Mouse (Mus musculus): Measurements from ENCODE around the gene Omt2a. TPM values are rescaled to one million over a fixed set of nuclear protein-coding genes. Genes with fewer than 3 reads are reported as not detected.
"Not testable (repeated sequence)": the region's sequence is repeated elsewhere in the genome, so short reads cannot be mapped to it uniquely, and the experiment has no call there.

The Omt2a gene
- polyA plus RNA-seq, 1 experiment from 2014 or later: not detected

- not testable (repeated sequence) for H3K9ac ChIP-seq (ENCODE audit: low read length); H3K4me3 ChIP-seq (ENCODE audit: low read depth, low read length); ATAC-seq (ENCODE audit: insufficient number of reproducible peaks, low FRiP score, low TSS enrichment, low read depth); H3K27ac ChIP-seq (replicated peaks; ENCODE audit: low read depth, low read length); H3K27me3 ChIP-seq (ENCODE audit: control insufficient read depth, insufficient read depth, low read length); H3K36me3 ChIP-seq (ENCODE audit: control insufficient read depth, insufficient read depth, low read length); H3K9me3 ChIP-seq (ENCODE audit: control insufficient read depth, low read length); H3K4me1 ChIP-seq (ENCODE audit: control insufficient read depth, insufficient read depth, low read length); DNase-seq (ENCODE audit: low spot score); H3K4me2 ChIP-seq (ENCODE audit: low read depth, severe bottlenecking)
- 91% methylated on average over 1 of the region's 1 CpGs for WGBS
Observed at GRCm38 (mm10) chr9:78327289-78327688, 12.7 kb upstream of the Omt2a start, which contains the start of gene Omt2b. Omt2b (plus strand) TSS chr9:78327589.

DNA sequence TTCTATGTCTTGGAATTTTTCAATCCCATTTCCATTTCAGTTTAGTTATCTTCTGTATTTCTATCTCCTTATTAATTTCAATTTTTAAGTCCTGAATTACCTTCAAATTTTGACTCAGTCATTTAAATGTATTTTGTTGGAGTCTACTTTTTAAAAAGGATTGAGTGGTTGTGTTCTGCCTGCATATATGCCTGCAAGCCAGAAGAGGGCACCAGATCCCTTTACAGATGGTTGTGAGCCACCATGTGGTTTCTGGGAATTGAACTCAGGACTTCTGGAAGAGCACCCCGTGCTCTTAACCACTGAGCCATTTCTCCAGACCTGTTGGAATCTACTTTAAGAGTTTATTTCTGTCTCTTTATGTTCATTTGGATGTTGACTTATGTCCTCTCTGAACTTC is 4.9 kb upstream of the Omt2a start:
- 22% methylated on average over 1 of the region's 1 CpGs for WGBS
- Histone ChIP-seq H3K4me2 (ENCODE audit: low read depth, severe bottlenecking) (no peak overlapping the region), H3K4me1 (ENCODE audit: control insufficient read depth, insufficient read depth, low read length) (no peaks in the 10 kb centered on the region), H3K36me3 (ENCODE audit: control insufficient read depth, insufficient read depth, low read length) (no peaks in the 10 kb centered on the region), H3K9ac (ENCODE audit: low read length) (no peak overlapping the region), H3K9me3 (ENCODE audit: control insufficient read depth, low read length) (no peaks in the 10 kb centered on the region), H3K27ac (replicated peaks; ENCODE audit: low read depth, low read length) (no peak overlapping the region), H3K4me3 (ENCODE audit: low read depth, low read length) (no peak overlapping the region), H3K27me3 (ENCODE audit: control insufficient read depth, insufficient read depth, low read length) (no peaks in the 10 kb centered on the region)
- DNase-seq (ENCODE audit: low spot score): peak; percentile 24
- no peak for ATAC-seq (ENCODE audit: insufficient number of reproducible peaks, low FRiP score, low TSS enrichment, low read depth)

DNA sequence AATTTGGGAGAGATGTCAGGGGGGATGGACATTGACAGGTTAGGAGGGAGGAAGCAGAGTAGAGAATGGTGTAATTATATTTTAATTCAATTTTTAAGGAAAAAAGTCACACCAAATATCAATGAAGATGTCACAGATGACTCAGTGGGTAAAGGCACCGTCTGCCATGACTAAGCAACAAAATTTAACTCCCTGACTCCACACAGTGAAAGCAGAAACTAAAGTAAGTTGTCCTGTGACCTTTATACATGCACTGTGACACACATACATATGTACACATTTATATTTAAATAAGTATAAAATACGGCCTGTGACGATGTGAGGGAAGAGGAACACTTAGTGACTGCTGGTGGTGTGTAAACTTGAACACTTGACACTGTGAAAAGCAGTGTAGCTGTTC is 6.5 kb downstream of the Omt2a start:
- H3K27ac ChIP-seq (replicated peaks; ENCODE audit: low read depth, low read length); H3K4me3 ChIP-seq (ENCODE audit: low read depth, low read length); DNase-seq (ENCODE audit: low spot score); H3K4me2 ChIP-seq (ENCODE audit: low read depth, severe bottlenecking); H3K36me3 ChIP-seq (ENCODE audit: control insufficient read depth, insufficient read depth, low read length); H3K4me1 ChIP-seq (ENCODE audit: control insufficient read depth, insufficient read depth, low read length); H3K9ac ChIP-seq (ENCODE audit: low read length); ATAC-seq (ENCODE audit: insufficient number of reproducible peaks, low FRiP score, low TSS enrichment, low read depth); H3K27me3 ChIP-seq (ENCODE audit: control insufficient read depth, insufficient read depth, low read length); H3K9me3 ChIP-seq (ENCODE audit: control insufficient read depth, low read length): not testable (repeated sequence)
- 88% methylated on average over 2 of the region's 3 CpGs for WGBS

DNA sequence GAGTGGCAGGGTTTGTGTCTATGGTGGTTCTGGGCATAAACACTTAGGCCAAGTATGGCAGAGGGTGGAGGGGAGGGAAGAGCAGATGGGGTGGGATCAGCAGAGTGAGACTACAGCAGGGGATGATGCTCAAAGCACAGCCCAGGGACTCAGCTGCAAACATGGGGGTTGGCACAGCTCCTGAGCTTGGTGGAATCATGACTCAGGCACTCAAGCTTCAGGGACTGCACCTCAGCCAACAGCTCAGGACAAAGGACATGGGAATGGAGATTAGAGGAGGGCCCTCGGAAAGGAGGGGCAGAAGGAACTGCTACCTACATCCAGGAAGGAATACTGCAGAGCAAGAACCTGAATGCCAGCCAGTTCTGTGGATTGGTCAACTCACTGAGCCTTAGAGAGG is 15.5 kb downstream of the Omt2a start:
- H3K9ac ChIP-seq (ENCODE audit: low read length); H3K4me1 ChIP-seq (ENCODE audit: control insufficient read depth, insufficient read depth, low read length); H3K36me3 ChIP-seq (ENCODE audit: control insufficient read depth, insufficient read depth, low read length); H3K4me3 ChIP-seq (ENCODE audit: low read depth, low read length); H3K9me3 ChIP-seq (ENCODE audit: control insufficient read depth, low read length); DNase-seq (ENCODE audit: low spot score); H3K27ac ChIP-seq (replicated peaks; ENCODE audit: low read depth, low read length); H3K4me2 ChIP-seq (ENCODE audit: low read depth, severe bottlenecking); ATAC-seq (ENCODE audit: insufficient number of reproducible peaks, low FRiP score, low TSS enrichment, low read depth); H3K27me3 ChIP-seq (ENCODE audit: control insufficient read depth, insufficient read depth, low read length): not testable (repeated sequence)
- WGBS: 75% methylated on average over 1 of the region's 1 CpGs

DNA sequence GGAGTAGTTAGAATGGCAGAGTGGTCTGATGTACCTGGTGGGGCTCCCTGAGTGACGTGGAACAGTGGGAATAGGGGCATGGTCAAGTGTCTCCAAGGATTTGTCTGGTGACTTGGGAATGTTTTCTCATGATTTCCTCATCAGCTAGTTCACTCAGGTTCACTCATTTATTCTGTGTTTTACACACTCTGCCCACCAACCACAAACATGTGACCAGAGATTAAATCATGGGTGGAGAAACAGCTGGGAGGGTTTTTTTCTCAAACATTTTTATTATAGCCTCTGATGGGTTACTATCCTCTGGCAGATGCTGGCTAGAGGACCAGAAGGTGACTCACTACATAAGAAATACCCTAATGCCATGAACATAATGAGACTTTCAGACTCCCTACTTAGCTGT is 16.4 kb downstream of the Omt2a start:
- H3K4me2 ChIP-seq (ENCODE audit: low read depth, severe bottlenecking): no peak overlapping the region
- no peaks in the 10 kb centered on the region for H3K36me3 ChIP-seq (ENCODE audit: control insufficient read depth, insufficient read depth, low read length)
- H3K4me3 ChIP-seq (ENCODE audit: low read depth, low read length): no peak overlapping the region
- H3K27me3 ChIP-seq (ENCODE audit: control insufficient read depth, insufficient read depth, low read length): no peaks in the 10 kb centered on the region
- no peak overlapping the region for H3K9ac ChIP-seq (ENCODE audit: low read length)
- H3K27ac ChIP-seq (replicated peaks; ENCODE audit: low read depth, low read length): no peak overlapping the region
- no peak for ATAC-seq (ENCODE audit: insufficient number of reproducible peaks, low FRiP score, low TSS enrichment, low read depth)
- no peaks in the 10 kb centered on the region for H3K9me3 ChIP-seq (ENCODE audit: control insufficient read depth, low read length)
- DNase-seq (ENCODE audit: low spot score): no peak
- 100% methylated on average over 1 of the region's 1 CpGs for WGBS
- no peaks in the 10 kb centered on the region for H3K4me1 ChIP-seq (ENCODE audit: control insufficient read depth, insufficient read depth, low read length)

DNA sequence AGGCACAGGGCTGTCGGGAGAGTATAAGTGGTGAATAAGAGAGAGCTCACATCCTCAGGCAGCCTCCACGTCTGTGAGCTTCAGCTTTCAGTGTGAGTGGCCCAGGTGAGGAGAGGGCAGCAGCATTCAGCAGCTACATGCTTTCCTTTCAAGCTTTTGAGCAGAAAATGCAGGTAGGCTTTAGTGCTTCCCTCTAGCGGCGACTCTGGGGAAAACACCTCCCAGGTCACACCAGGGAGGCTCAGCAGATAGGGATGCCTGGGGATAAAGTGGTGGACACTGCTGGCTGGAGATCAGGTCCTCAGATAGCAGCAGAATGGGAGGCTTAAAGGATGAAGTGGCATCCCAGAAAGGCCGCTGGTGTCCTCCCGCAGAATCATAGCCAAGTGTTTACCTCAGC is 18.5 kb downstream of the Omt2a start:
- H3K27me3 ChIP-seq (ENCODE audit: control insufficient read depth, insufficient read depth, low read length); H3K9me3 ChIP-seq (ENCODE audit: control insufficient read depth, low read length); H3K4me3 ChIP-seq (ENCODE audit: low read depth, low read length); H3K9ac ChIP-seq (ENCODE audit: low read length); H3K4me2 ChIP-seq (ENCODE audit: low read depth, severe bottlenecking); H3K27ac ChIP-seq (replicated peaks; ENCODE audit: low read depth, low read length); H3K36me3 ChIP-seq (ENCODE audit: control insufficient read depth, insufficient read depth, low read length); H3K4me1 ChIP-seq (ENCODE audit: control insufficient read depth, insufficient read depth, low read length); ATAC-seq (ENCODE audit: insufficient number of reproducible peaks, low FRiP score, low TSS enrichment, low read depth): not testable (repeated sequence)
- peak; percentile 81 for DNase-seq (ENCODE audit: low spot score)
- 13% methylated on average over 6 of the region's 6 CpGs for WGBS

- H3K36me3 ChIP-seq (ENCODE audit: control insufficient read depth, insufficient read depth, low read length); DNase-seq (ENCODE audit: low spot score); H3K4me1 ChIP-seq (ENCODE audit: control insufficient read depth, insufficient read depth, low read length); H3K9ac ChIP-seq (ENCODE audit: low read length); H3K27me3 ChIP-seq (ENCODE audit: control insufficient read depth, insufficient read depth, low read length); H3K27ac ChIP-seq (replicated peaks; ENCODE audit: low read depth, low read length); H3K9me3 ChIP-seq (ENCODE audit: control insufficient read depth, low read length); H3K4me3 ChIP-seq (ENCODE audit: low read depth, low read length); ATAC-seq (ENCODE audit: insufficient number of reproducible peaks, low FRiP score, low TSS enrichment, low read depth); H3K4me2 ChIP-seq (ENCODE audit: low read depth, severe bottlenecking): not testable (repeated sequence)
- 86% methylated on average over 4 of the region's 7 CpGs for WGBS
Observed at GRCm38 (mm10) chr9:78294781-78295180, 19.8 kb downstream of the Omt2a start.

DNA sequence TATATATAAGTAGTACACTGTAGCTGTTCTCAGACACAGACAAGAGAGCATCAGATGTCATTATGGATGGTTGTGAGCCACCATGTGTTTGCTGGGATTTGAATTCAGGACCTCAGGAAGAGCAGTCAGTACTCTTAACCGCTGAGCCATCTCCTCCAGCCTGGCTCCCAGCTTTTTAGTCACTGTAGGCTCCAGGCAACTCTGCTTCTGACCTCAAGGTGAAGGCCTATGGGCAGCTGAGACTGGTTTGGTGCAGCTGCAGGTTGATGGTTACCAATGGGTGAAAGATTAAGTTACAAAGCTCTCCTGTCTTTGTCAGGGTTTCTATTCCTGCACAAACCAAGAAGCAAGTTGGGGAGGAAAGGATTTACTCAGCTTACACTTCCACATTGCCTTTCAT is 20.9 kb downstream of the Omt2a start:
- DNase-seq (ENCODE audit: low spot score); H3K9me3 ChIP-seq (ENCODE audit: control insufficient read depth, low read length); H3K9ac ChIP-seq (ENCODE audit: low read length); ATAC-seq (ENCODE audit: insufficient number of reproducible peaks, low FRiP score, low TSS enrichment, low read depth); H3K27ac ChIP-seq (replicated peaks; ENCODE audit: low read depth, low read length); H3K4me3 ChIP-seq (ENCODE audit: low read depth, low read length); H3K36me3 ChIP-seq (ENCODE audit: control insufficient read depth, insufficient read depth, low read length); H3K4me2 ChIP-seq (ENCODE audit: low read depth, severe bottlenecking); H3K27me3 ChIP-seq (ENCODE audit: control insufficient read depth, insufficient read depth, low read length); H3K4me1 ChIP-seq (ENCODE audit: control insufficient read depth, insufficient read depth, low read length): not testable (repeated sequence)
- WGBS: 60% methylated on average over 1 of the region's 1 CpGs

- WGBS: 75% methylated on average over 7 of the region's 8 CpGs
- H3K9ac ChIP-seq (ENCODE audit: low read length); H3K27me3 ChIP-seq (ENCODE audit: control insufficient read depth, insufficient read depth, low read length); H3K9me3 ChIP-seq (ENCODE audit: control insufficient read depth, low read length); H3K36me3 ChIP-seq (ENCODE audit: control insufficient read depth, insufficient read depth, low read length); H3K4me3 ChIP-seq (ENCODE audit: low read depth, low read length); H3K4me2 ChIP-seq (ENCODE audit: low read depth, severe bottlenecking); DNase-seq (ENCODE audit: low spot score); ATAC-seq (ENCODE audit: insufficient number of reproducible peaks, low FRiP score, low TSS enrichment, low read depth); H3K27ac ChIP-seq (replicated peaks; ENCODE audit: low read depth, low read length); H3K4me1 ChIP-seq (ENCODE audit: control insufficient read depth, insufficient read depth, low read length): not testable (repeated sequence)
Observed at GRCm38 (mm10) chr9:78292462-78292861, 22.1 kb downstream of the Omt2a start.
